9 mouse cellular contexts compared by ENCODE assay signal in the genomic region with DNA sequence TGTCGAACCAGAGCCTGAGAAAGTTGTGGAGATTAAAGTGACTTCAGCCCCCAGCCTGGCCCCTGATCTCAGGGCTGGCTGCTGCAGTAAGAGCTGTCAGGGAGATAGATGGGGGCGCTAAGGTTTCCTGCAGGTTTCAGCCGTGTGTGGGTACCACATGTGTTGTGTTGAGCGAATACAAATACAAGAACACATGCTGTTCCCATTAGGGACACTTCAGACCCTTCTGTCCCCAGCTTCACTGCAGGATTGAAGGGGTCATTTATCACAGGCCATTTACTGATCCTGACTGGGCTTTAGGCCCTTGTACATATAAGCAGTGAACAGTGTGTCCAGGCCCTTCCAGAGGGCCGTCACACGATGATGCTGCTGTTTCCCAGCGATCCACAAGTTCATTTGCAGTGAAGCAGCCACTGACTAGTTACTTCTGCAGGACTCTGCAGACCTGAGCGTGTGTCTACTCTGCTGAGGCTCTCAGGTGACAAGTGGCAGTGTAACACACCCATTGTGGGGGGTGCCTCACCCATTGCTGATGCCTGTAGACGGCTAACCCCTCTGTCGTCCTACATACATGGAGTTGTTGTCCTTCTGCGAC.
DNase-seq lines count a peak whose midpoint lies in the region; ATAC-seq and TF ChIP-seq lines count a peak whose summit lies in the region.
"Had no signal": no experiment of that assay in that cellular context is flagged by ENCODE, and none has a peak within 500 bp of the region (broad histone marks: within the 10 kb centered on the region; RNA-seq: fewer than 3 reads in every experiment).

No protein-coding gene starts in this region.

- no peak for TF ChIP-seq CTCF in kidney, adult 2 months (conservative IDR thresholded peaks at IDR 0.05; ENCODE audit: insufficient read depth, insufficient read length, low read depth, low read length)

- H3K27ac ChIP-seq in kidney, adult 2 months (ENCODE audit: insufficient read depth, low read depth, low read length) = peak overlapping the region; percentile 88
- peak overlapping the region; percentile 50 for H3K27ac ChIP-seq in hindbrain, embryonic 12.5 days
- peak overlapping the region; percentile 23; the same call in 1 of the 2 replicates for H3K27ac ChIP-seq in midbrain, embryonic 16.5 days (ENCODE audit: low read length)

- no peak overlapping the region for H3K4me3 ChIP-seq in kidney, adult 2 months (ENCODE audit: insufficient read depth, low read depth, low read length)
- no peak overlapping the region for H3K4me3 ChIP-seq in hindbrain, embryonic 12.5 days
- no peak overlapping the region for H3K4me3 ChIP-seq in midbrain, embryonic 16.5 days (ENCODE audit: low read depth, low read length)

- no peaks in the 10 kb centered on the region for H3K27me3 ChIP-seq in kidney, adult 2 months (replicated peaks; ENCODE audit: control insufficient read depth, insufficient read depth, low read length)
- peaks cover 11% of the 10 kb centered on the region; the same call in 1 of the 2 replicates for H3K27me3 ChIP-seq in hindbrain, embryonic 12.5 days
- H3K27me3 ChIP-seq in midbrain, embryonic 16.5 days (ENCODE audit: control insufficient read depth, insufficient read depth, low read depth, low read length) = no peaks in the 10 kb centered on the region

- 56% methylated on average over 11 of the region's 11 CpGs for WGBS in kidney, adult 2 months
- WGBS in hindbrain, embryonic 12.5 days = 27% methylated on average over 11 of the region's 11 CpGs
- WGBS in midbrain, embryonic 16.5 days = 50% methylated on average over 11 of the region's 11 CpGs

- no peak for DNase-seq in kidney, adult 2 months
- DNase-seq in kidney, postnatal 25 days = no peak
- DNase-seq in embryo, embryonic 9.5 days (ENCODE audit: extremely low spot score) = peak; percentile 67
- no peak for DNase-seq in cerebellum, adult 9-10 months
- DNase-seq in spleen, postnatal 14 days (ENCODE audit: low spot score in 2 of 2) = no peak
- DNase-seq: adrenal gland, postnatal 10 days had no signal

- H3K9me3 ChIP-seq in hindbrain, embryonic 12.5 days (replicated peaks) = no peaks in the 10 kb centered on the region
- H3K9me3 ChIP-seq in midbrain, embryonic 16.5 days (replicated peaks; ENCODE audit: control insufficient read depth, low read length, poor library complexity, severe bottlenecking) = no peaks in the 10 kb centered on the region

- H3K9ac ChIP-seq in hindbrain, embryonic 12.5 days = no peak overlapping the region
- no peak overlapping the region for H3K9ac ChIP-seq in midbrain, embryonic 16.5 days (ENCODE audit: low read depth, low read length)

- ATAC-seq in hindbrain, embryonic 12.5 days (ENCODE audit: low FRiP score) = peak; percentile 66
- ATAC-seq in midbrain, embryonic 16.5 days = no peak
- ATAC-seq in activated CD4-positive, CD25-positive, alpha-beta regulatory T cell, adult 4 months = no peak

- TF ChIP-seq POLR2A in kidney, adult 2 months (IDR thresholded peaks at IDR 0.05; ENCODE audit: low read depth, low read length) = no peak

- peaks cover 6% of the 10 kb centered on the region; the same call in 1 of the 2 replicates for H3K4me1 ChIP-seq in kidney, adult 2 months (ENCODE audit: control insufficient read depth, insufficient read depth, low read length)
- H3K4me1 ChIP-seq in hindbrain, embryonic 12.5 days = peaks cover 67% of the 10 kb centered on the region
- peaks cover 45% of the 10 kb centered on the region for H3K4me1 ChIP-seq in midbrain, embryonic 16.5 days (ENCODE audit: control insufficient read depth, insufficient read depth, low read length)

- no peak overlapping the region for H3K4me2 ChIP-seq in hindbrain, embryonic 12.5 days (replicated peaks)
- H3K4me2 ChIP-seq in midbrain, embryonic 16.5 days (ENCODE audit: low read length) = no peak overlapping the region

- H3K36me3 ChIP-seq in kidney, adult 2 months (ENCODE audit: control insufficient read depth, insufficient read depth, low read length) = no peaks in the 10 kb centered on the region
- no peaks in the 10 kb centered on the region for H3K36me3 ChIP-seq in hindbrain, embryonic 12.5 days
- no peaks in the 10 kb centered on the region for H3K36me3 ChIP-seq in midbrain, embryonic 16.5 days (ENCODE audit: control insufficient read depth, insufficient read depth, low read length)

Comparison
In these comparisons a context has a peak if more than half of its experiments do, and no peak if none do; other contexts are left out.
1. H3K27ac ChIP-seq: peak in every context shown above with its lines; median percentile 88 in kidney, adult 2 months; 50 in hindbrain, embryonic 12.5 days; 23 in midbrain, embryonic 16.5 days.